Mouse (Mus musculus) spleen, adult 2 months (tissue): ENCODE data around the gene Mboat2.

Experiments
- CTCF ChIP-seq: fragments of 200-500 bp; IDR thresholded peaks from 2 replicates; pipeline ENCODE4 v1.5.1; 2011; ENCODE audit warnings: mild to moderate bottlenecking, inconsistent platforms; ENCODE audit not compliant: insufficient read depth, insufficient read length, insufficient replicate concordance; ENCODE audit errors: extremely low read depth
- POLR2A ChIP-seq: fragments of 200-500 bp; IDR thresholded peaks from 2 replicates; pipeline ENCODE4 v1.6.1; 2011; ENCODE audit warnings: low read depth, low read length, inconsistent platforms

DNA sequence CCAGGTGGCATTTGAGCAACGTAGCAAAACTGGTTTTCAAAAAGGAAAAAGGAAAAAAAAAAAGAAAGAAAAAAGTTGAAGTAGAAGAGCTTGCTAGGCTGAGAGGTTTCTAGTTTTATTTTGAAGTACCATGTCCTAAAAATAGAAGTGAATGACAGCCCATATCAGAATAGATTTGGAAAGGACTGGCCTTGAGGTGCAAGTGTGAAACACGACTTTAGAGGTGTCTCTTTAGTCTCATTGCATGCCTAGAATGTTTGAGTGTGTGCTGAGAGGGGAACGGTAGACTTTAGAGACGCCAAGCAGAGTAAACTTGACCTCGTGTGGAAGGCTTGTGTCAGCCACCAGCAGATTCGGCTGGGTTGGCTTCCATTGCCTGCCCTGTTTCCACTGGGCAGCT is 81.5 kb downstream of the Mboat2 start:
- no peak for TF ChIP-seq CTCF
- no peak for TF ChIP-seq POLR2A
